Mouse (Mus musculus): ENCODE data around the gene Ptms. TPM values are rescaled to one million over a fixed set of nuclear protein-coding genes. Genes with fewer than 3 reads are reported as not detected.

Gene Ptms
- 718 and 773 TPM in 2 replicates for polyA plus RNA-seq (2016; fragmentation: Nextera tagmentation; extraction: Ambion mirVana)

GRCm38 (mm10) chr6:124919695-124920317 is at the start of gene Ptms:
Gene Ptms, minus strand, starts transcription at chr6:124920103.
- Histone ChIP-seq H3K4me1 (peaks cover 37% of the 10 kb centered on the region), H3K27ac (peak within 1 kb of the TSS; percentile 95), H3K4me2 (replicated peaks) (peak within 1 kb of the TSS; percentile 96), H3K4me3 (0 out of 2 replicates have a peak within 1 kb of the TSS, but pooled peaks have one; percentile 94), H3K9ac (peak within 1 kb of the TSS; percentile 100), H3K27me3 (replicated peaks) (no peaks in the 10 kb centered on the region), H3K9me3 (no peaks in the 10 kb centered on the region), H3K36me3 (peaks cover 2% of the 10 kb centered on the region)
- ATAC-seq (ENCODE audit: low FRiP score, low read depth): peak; percentile 80
- WGBS: under 1% methylated on average over 13 of the region's 13 CpGs

GRCm38 (mm10) chr6:124967766-124968165 is 47.9 kb upstream of the Ptms start:
- Histone ChIP-seq H3K27ac (no peak overlapping the region), H3K4me2 (replicated peaks) (no peak overlapping the region), H3K9me3 (no peaks in the 10 kb centered on the region), H3K4me1 (peaks cover 8% of the 10 kb centered on the region), H3K4me3 (no peak overlapping the region), H3K27me3 (replicated peaks) (0 out of 2 replicates have a peak, but pooled peaks cover 2% of the 10 kb centered on the region), H3K9ac (no peak overlapping the region), H3K36me3 (peaks cover 4% of the 10 kb centered on the region; the same call in 1 of the 2 replicates)
- WGBS: 68% methylated on average over 4 of the region's 4 CpGs
- ATAC-seq (ENCODE audit: low FRiP score, low read depth): no peak

- Histone ChIP-seq H3K27ac (no peak overlapping the region), H3K4me3 (peak overlapping the region; percentile 11; the same call in 1 of the 2 replicates), H3K4me2 (replicated peaks) (peak overlapping the region; percentile 92), H3K9me3 (no peaks in the 10 kb centered on the region), H3K27me3 (replicated peaks) (0 out of 2 replicates have a peak, but pooled peaks cover 2% of the 10 kb centered on the region), H3K9ac (no peak overlapping the region), H3K36me3 (peaks cover 13% of the 10 kb centered on the region), H3K4me1 (peaks cover 8% of the 10 kb centered on the region)
- ATAC-seq (ENCODE audit: low FRiP score, low read depth): no peak
- WGBS: 98% methylated on average over 7 of the region's 7 CpGs
Observed at GRCm38 (mm10) chr6:124966466-124967118, 46.7 kb upstream of the Ptms start.

- Histone ChIP-seq H3K4me2 (replicated peaks) (peak overlapping the region; percentile 92), H3K4me1 (peaks cover 8% of the 10 kb centered on the region), H3K9ac (peak overlapping the region; percentile 82), H3K4me3 (peak overlapping the region; percentile 76), H3K27me3 (replicated peaks) (0 out of 2 replicates have a peak, but pooled peaks cover 2% of the 10 kb centered on the region), H3K36me3 (peaks cover 22% of the 10 kb centered on the region), H3K27ac (peak overlapping the region; percentile 83), H3K9me3 (no peaks in the 10 kb centered on the region)
- 17% methylated on average over 15 of the region's 15 CpGs for WGBS
- ATAC-seq (ENCODE audit: low FRiP score, low read depth): peak; percentile 33; the same call in 1 of the 2 replicates
Observed at GRCm38 (mm10) chr6:124965747-124966146, 45.8 kb upstream of the Ptms start.

- WGBS: under 1% methylated on average over 68 of the region's 68 CpGs
- peak within 1 kb of the TSS; percentile 83 for H3K27ac ChIP-seq
- no peaks in the 10 kb centered on the region for H3K27me3 ChIP-seq (replicated peaks)
- H3K4me3 ChIP-seq: peak within 1 kb of the TSS; percentile 76
- H3K4me1 ChIP-seq: peaks cover 8% of the 10 kb centered on the region
- no peaks in the 10 kb centered on the region for H3K9me3 ChIP-seq
- peaks cover 27% of the 10 kb centered on the region for H3K36me3 ChIP-seq
- H3K4me2 ChIP-seq (replicated peaks): peak within 1 kb of the TSS; percentile 92
- ATAC-seq (ENCODE audit: low FRiP score, low read depth): peak; percentile 93
- peak within 1 kb of the TSS; percentile 82 for H3K9ac ChIP-seq
Observed at GRCm38 (mm10) chr6:124965088-124965719, 45.3 kb upstream of the Ptms start, which contains the start of gene Cops7a. Gene Cops7a, minus strand, starts transcription at chr6:124965538.

GRCm38 (mm10) chr6:124964638-124965037 is 44.7 kb upstream of the Ptms start:
- H3K27me3 ChIP-seq (replicated peaks): no peaks in the 10 kb centered on the region
- peak overlapping the region; percentile 82 for H3K9ac ChIP-seq
- WGBS: 44% methylated on average over 16 of the region's 16 CpGs
- no peaks in the 10 kb centered on the region for H3K9me3 ChIP-seq
- peaks cover 8% of the 10 kb centered on the region for H3K4me1 ChIP-seq
- H3K27ac ChIP-seq: 0 out of 2 replicates have a peak overlapping the region, but pooled peaks have one; percentile 83
- H3K4me3 ChIP-seq: peak overlapping the region; percentile 76
- no peak; the same call in 1 of the 2 replicates for ATAC-seq (ENCODE audit: low FRiP score, low read depth)
- peaks cover 33% of the 10 kb centered on the region for H3K36me3 ChIP-seq
- H3K4me2 ChIP-seq (replicated peaks): peak overlapping the region; percentile 92

GRCm38 (mm10) chr6:124961021-124961420 is 41.1 kb upstream of the Ptms start:
- no peaks in the 10 kb centered on the region for H3K9me3 ChIP-seq
- H3K4me2 ChIP-seq (replicated peaks): no peak overlapping the region
- peaks cover 59% of the 10 kb centered on the region for H3K36me3 ChIP-seq
- H3K27me3 ChIP-seq (replicated peaks): no peaks in the 10 kb centered on the region
- no peak for ATAC-seq (ENCODE audit: low FRiP score, low read depth)
- peaks cover 8% of the 10 kb centered on the region for H3K4me1 ChIP-seq
- 95% methylated on average over 12 of the region's 12 CpGs for WGBS
- H3K4me3 ChIP-seq: no peak overlapping the region
- no peak overlapping the region for H3K27ac ChIP-seq
- H3K9ac ChIP-seq: no peak overlapping the region

GRCm38 (mm10) chr6:124959960-124960359 is 40.1 kb upstream of the Ptms start:
- H3K9ac ChIP-seq: no peak overlapping the region
- WGBS: 88% methylated on average over 13 of the region's 13 CpGs
- H3K27me3 ChIP-seq (replicated peaks): no peaks in the 10 kb centered on the region
- H3K4me2 ChIP-seq (replicated peaks): no peak overlapping the region
- ATAC-seq (ENCODE audit: low FRiP score, low read depth): no peak
- no peaks in the 10 kb centered on the region for H3K9me3 ChIP-seq
- peaks cover 65% of the 10 kb centered on the region for H3K36me3 ChIP-seq
- H3K27ac ChIP-seq: no peak overlapping the region
- H3K4me1 ChIP-seq: peaks cover 7% of the 10 kb centered on the region
- H3K4me3 ChIP-seq: no peak overlapping the region

- Histone ChIP-seq H3K9ac (no peak overlapping the region), H3K27me3 (replicated peaks) (no peaks in the 10 kb centered on the region), H3K9me3 (no peaks in the 10 kb centered on the region), H3K27ac (no peak overlapping the region), H3K36me3 (peaks cover 71% of the 10 kb centered on the region), H3K4me1 (no peaks in the 10 kb centered on the region), H3K4me2 (replicated peaks) (no peak overlapping the region), H3K4me3 (no peak overlapping the region)
- 82% methylated on average over 3 of the region's 3 CpGs for WGBS
- no peak for ATAC-seq (ENCODE audit: low FRiP score, low read depth)
Observed at GRCm38 (mm10) chr6:124958127-124958526, 38.2 kb upstream of the Ptms start.

- Histone ChIP-seq H3K4me1 (no peaks in the 10 kb centered on the region), H3K9ac (no peak overlapping the region), H3K36me3 (peaks cover 48% of the 10 kb centered on the region), H3K4me2 (replicated peaks) (no peak overlapping the region), H3K9me3 (no peaks in the 10 kb centered on the region), H3K27me3 (replicated peaks) (no peaks in the 10 kb centered on the region), H3K27ac (no peak overlapping the region), H3K4me3 (no peak overlapping the region)
- no peak for ATAC-seq (ENCODE audit: low FRiP score, low read depth)
- 92% methylated on average over 4 of the region's 4 CpGs for WGBS
Observed at GRCm38 (mm10) chr6:124955212-124955611, 35.3 kb upstream of the Ptms start.

- H3K36me3 ChIP-seq: peaks cover 37% of the 10 kb centered on the region
- no peaks in the 10 kb centered on the region for H3K27me3 ChIP-seq (replicated peaks)
- WGBS: 90% methylated on average over 2 of the region's 2 CpGs
- H3K27ac ChIP-seq: no peak overlapping the region
- no peaks in the 10 kb centered on the region for H3K9me3 ChIP-seq
- H3K4me3 ChIP-seq: no peak overlapping the region
- H3K4me1 ChIP-seq: no peaks in the 10 kb centered on the region
- H3K4me2 ChIP-seq (replicated peaks): no peak overlapping the region
- no peak overlapping the region for H3K9ac ChIP-seq
- ATAC-seq (ENCODE audit: low FRiP score, low read depth): no peak
Observed at GRCm38 (mm10) chr6:124953991-124954715, 34.2 kb upstream of the Ptms start.

Data from neural tube, embryonic 12.5 days (tissue).